Mouse (Mus musculus) CH12.LX (cell line): ENCODE results near the gene Supt3. TPM values are rescaled to one million over a fixed set of nuclear protein-coding genes. Genes with fewer than 3 reads are reported as not detected.

Source experiments
- DNase-seq: peaks from one replicate; pipeline ENCODE4 v3.0.0-alpha.2; 2013; ENCODE audit errors: extremely low read depth
- H3K27ac ChIP-seq: 2 replicates; pipeline ENCODE4 v1.5.1; 2012; ENCODE audit warnings: low read depth, mild to moderate bottlenecking, control low read depth, moderate library complexity; ENCODE audit not compliant: insufficient read depth
- H3K27me3 ChIP-seq: replicated peaks from 2 replicates; pipeline ENCODE3; 2012; ENCODE audit warnings: inconsistent platforms
- H3K36me3 ChIP-seq, 2 experiments: replicated peaks in 1 of 2; 2 replicates each; pipeline versions ENCODE3 to v1.6.1; 2012; ENCODE audit warnings: inconsistent platforms in 1 of 2, low read length in 1 of 2, mild to moderate bottlenecking in 1 of 2, mixed read lengths in 1 of 2, moderate library complexity in 1 of 2; ENCODE audit not compliant: control insufficient read depth in 1 of 2, insufficient read depth in 1 of 2
- H3K4me1 ChIP-seq, 2 experiments: 2 replicates each; pipeline ENCODE4 v1.6.1; 2012; ENCODE audit warnings: inconsistent platforms in 1 of 2, moderate library complexity in 1 of 2; ENCODE audit not compliant: insufficient read depth in 2 of 2, control insufficient read depth in 1 of 2
- H3K4me2 ChIP-seq: 2 replicates; pipeline ENCODE4 v1.6.1; 2012; ENCODE audit warnings: low read depth, mild to moderate bottlenecking, control low read depth; ENCODE audit not compliant: poor library complexity, insufficient read depth, severe bottlenecking
- H3K4me3 ChIP-seq, 3 experiments: fragments of 150-350 bp in 1 of 3; sonication (generic) in 1 of 3; replicated peaks in 1 of 3; 2 replicates each; pipeline versions ENCODE3 to v1.5.1; 2011 to 2012; ENCODE audit warnings: low read depth in 2 of 3, low read length in 2 of 3, mild to moderate bottlenecking in 2 of 3, moderate library complexity in 2 of 3, control low read depth in 1 of 3, improper control_type of control experiment in 1 of 3, inconsistent platforms in 1 of 3, mixed read lengths in 1 of 3; ENCODE audit not compliant: poor library complexity in 1 of 3
- H3K79me2 ChIP-seq: replicated peaks from 2 replicates; pipeline ENCODE4 v1.6.1; 2012; ENCODE audit warnings: mild to moderate bottlenecking, moderate library complexity; ENCODE audit not compliant: control insufficient read depth, poor library complexity, insufficient read depth, severe bottlenecking; ENCODE audit errors: extremely low read depth
- H3K9ac ChIP-seq: 2 replicates; pipeline ENCODE4 v1.6.1; 2012; ENCODE audit warnings: low read depth, mild to moderate bottlenecking, control low read depth, moderate library complexity; ENCODE audit not compliant: insufficient read depth
- H3K9me3 ChIP-seq: replicated peaks from 2 replicates; pipeline ENCODE3; 2012; ENCODE audit warnings: low read length, inconsistent platforms, mixed read lengths
- BHLHE40 ChIP-seq: IDR thresholded peaks from 2 replicates; pipeline ENCODE4 v1.6.1; 2011; ENCODE audit warnings: mild to moderate bottlenecking, low read depth, low read length, improper control_type of control experiment
- CHD2 ChIP-seq: IDR thresholded peaks from 2 replicates; pipeline ENCODE4 v1.6.1; 2011; ENCODE audit warnings: low read length, improper control_type of control experiment
- CTCF ChIP-seq, 2 experiments: IDR thresholded peaks in 1 of 2; conservative IDR thresholded peaks in 1 of 2; 2 replicates each; pipeline ENCODE4 v1.5.1; 2011 to 2012; ENCODE audit warnings: low read depth in 2 of 2, low read length in 2 of 2, improper control_type of control experiment in 1 of 2, inconsistent platforms in 1 of 2, mild to moderate bottlenecking in 1 of 2, moderate library complexity in 1 of 2
- E2F4 ChIP-seq: IDR thresholded peaks from 2 replicates; pipeline ENCODE4 v1.6.1; 2011; ENCODE audit warnings: low read depth, low read length, improper control_type of control experiment; ENCODE audit not compliant: insufficient replicate concordance
- ELF1 ChIP-seq: IDR thresholded peaks from 2 replicates; pipeline ENCODE4 v1.6.1; 2014; ENCODE audit warnings: low read depth, mild to moderate bottlenecking, inconsistent platforms, low read length, improper control_type of control experiment
- EP300 ChIP-seq: IDR thresholded peaks from 2 replicates; pipeline ENCODE4 v1.6.1; 2011; ENCODE audit warnings: low read length, improper control_type of control experiment
- GABPA ChIP-seq: IDR thresholded peaks from 2 replicates; pipeline ENCODE4 v1.6.1; 2012; ENCODE audit warnings: low read depth, low read length, improper control_type of control experiment, inconsistent platforms; ENCODE audit not compliant: insufficient replicate concordance
- HCFC1 ChIP-seq: IDR thresholded peaks from 2 replicates; pipeline ENCODE4 v1.6.1; 2012; ENCODE audit warnings: low read depth, mild to moderate bottlenecking, inconsistent platforms, low read length, improper control_type of control experiment
- JUN ChIP-seq: IDR thresholded peaks from 2 replicates; pipeline ENCODE4 v1.6.1; 2011; ENCODE audit warnings: low read depth, mild to moderate bottlenecking, low read length, improper control_type of control experiment, moderate library complexity; ENCODE audit not compliant: insufficient read depth
- JUND ChIP-seq: conservative IDR thresholded peaks from 2 replicates; pipeline ENCODE4 v1.6.1; 2011; ENCODE audit warnings: low read depth, low read length, improper control_type of control experiment
- KAT2A ChIP-seq: IDR thresholded peaks from 2 replicates; pipeline ENCODE4 v1.6.1; 2012; ENCODE audit warnings: low read length, improper control_type of control experiment, inconsistent platforms; ENCODE audit not compliant: insufficient replicate concordance
- MAX ChIP-seq: IDR thresholded peaks from 2 replicates; pipeline ENCODE4 v1.6.1; 2011; ENCODE audit warnings: low read length, improper control_type of control experiment
- MAZ ChIP-seq: IDR thresholded peaks from 2 replicates; pipeline ENCODE4 v1.6.1; 2012; ENCODE audit warnings: low read depth, mild to moderate bottlenecking, inconsistent platforms, low read length, improper control_type of control experiment, moderate library complexity
- MEF2A ChIP-seq: IDR thresholded peaks from 2 replicates; pipeline ENCODE4 v1.6.1; 2014; ENCODE audit warnings: low read depth, mild to moderate bottlenecking, inconsistent platforms, low read length, improper control_type of control experiment, borderline replicate concordance
- MXI1 ChIP-seq: IDR thresholded peaks from 2 replicates; pipeline ENCODE4 v1.6.1; 2011; ENCODE audit warnings: mild to moderate bottlenecking, low read depth, low read length, improper control_type of control experiment
- NELFE ChIP-seq: IDR thresholded peaks from 2 replicates; pipeline ENCODE4 v1.6.1; 2011; ENCODE audit warnings: low read depth, low read length, improper control_type of control experiment
- NRF1 ChIP-seq: IDR thresholded peaks from 2 replicates; pipeline ENCODE4 v1.6.1; 2014; ENCODE audit warnings: low read depth, mild to moderate bottlenecking, inconsistent platforms, low read length, improper control_type of control experiment, moderate library complexity
- PAX5 ChIP-seq: IDR thresholded peaks from 2 replicates; pipeline ENCODE4 v1.6.1; 2012; ENCODE audit warnings: low read length, inconsistent platforms, mixed read lengths
- POLR2AphosphoS2 ChIP-seq: IDR thresholded peaks from 2 replicates; pipeline ENCODE4 v1.6.1; 2011; ENCODE audit warnings: low read depth, low read length, improper control_type of control experiment
- RAD21 ChIP-seq: IDR thresholded peaks from 2 replicates; pipeline ENCODE4 v1.6.1; 2011; ENCODE audit warnings: low read depth, mild to moderate bottlenecking, low read length, improper control_type of control experiment, moderate library complexity
- RCOR1 ChIP-seq: conservative IDR thresholded peaks from 2 replicates; pipeline ENCODE4 v1.6.1; 2012; ENCODE audit warnings: low read depth, mild to moderate bottlenecking, inconsistent platforms, low read length, improper control_type of control experiment
- TBP ChIP-seq: conservative IDR thresholded peaks from 2 replicates; pipeline ENCODE4 v1.6.1; 2011; ENCODE audit warnings: low read depth, low read length, improper control_type of control experiment
- UBTF ChIP-seq: IDR thresholded peaks from 2 replicates; pipeline ENCODE4 v1.6.1; 2012; ENCODE audit warnings: low read depth, mild to moderate bottlenecking, inconsistent platforms, low read length, improper control_type of control experiment, moderate library complexity
- USF1 ChIP-seq: IDR thresholded peaks from 2 replicates; pipeline ENCODE4 v1.6.1; 2014; ENCODE audit warnings: low read depth, mild to moderate bottlenecking, inconsistent platforms, low read length, improper control_type of control experiment
- USF2 ChIP-seq: conservative IDR thresholded peaks from 2 replicates; pipeline ENCODE4 v1.6.1; 2011; ENCODE audit warnings: low read depth, low read length, improper control_type of control experiment
- ZNF384 ChIP-seq: IDR thresholded peaks from 2 replicates; pipeline ENCODE4 v1.6.1; 2012; ENCODE audit warnings: low read depth, low read length, improper control_type of control experiment, inconsistent platforms
- dilution Hi-C: fragments of 300-500 bp; cut with MboI; formaldehyde crosslinking; loops from 2 replicates; pipeline ENCODE4 v1.14.3; 2020; ENCODE audit warnings: low sequenced_read_pairs; ENCODE audit not compliant: extremely low pct_unique_long_range_greater_than_20kb, extremely low pct_ligation_motif_present
- in situ Hi-C: fragments of 300-500 bp; cut with MboI; formaldehyde crosslinking; loops from 3 replicates; pipeline ENCODE4 v1.14.3; 2019; ENCODE audit warnings: low sequenced_read_pairs, low pct_ligation_motif_present, low pct_unique_long_range_greater_than_20kb, mixed read lengths
- polyA plus RNA-seq: library from polyadenylated mRNA; unstranded; fragments of >175 nt; gene quantifications from 2 replicates; pipeline ENCODE4 v1.2.1, GENCODE M21; 2012; ENCODE audit warnings: low read depth; ENCODE audit not compliant: insufficient read length
- total RNA-seq, 2 experiments: library from RNA; depleted of rRNA; stranded (reverse); fragments of 300-350 nt in 1 of 2; fragments of >200 nt in 1 of 2; gene quantifications; 2 replicates each; pipeline ENCODE4 v1.2.3; 2012 to 2014

The Supt3 gene
- total and polyA plus RNA-seq, 3 experiments: 8.3 to 22.7 (median 13.1) TPM

DNA sequence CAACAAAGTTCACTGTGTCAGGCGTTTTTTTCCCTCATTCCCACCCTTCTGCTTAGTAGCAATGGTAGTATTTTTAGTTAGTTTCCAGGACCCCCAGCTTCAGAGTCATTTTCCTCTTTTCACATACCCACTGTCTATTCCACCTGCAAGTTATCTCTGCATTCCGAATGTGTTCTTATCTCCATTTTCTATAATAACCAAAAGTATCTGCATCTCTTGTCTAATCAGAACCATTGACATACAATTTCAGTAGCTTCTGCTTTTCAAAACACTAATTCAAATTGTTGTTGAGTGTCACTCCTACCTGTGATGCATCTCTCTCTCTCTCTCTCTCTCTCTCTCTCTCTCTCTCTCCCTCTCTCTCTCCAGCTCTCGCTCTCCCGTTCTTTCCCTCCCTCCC, 3.4 kb downstream of the Supt3 start:
- H3K79me2 ChIP-seq: no peaks in the 10 kb centered on the region; the same call in none of the 2 replicates
- DNase-seq: no peak
- in situ Hi-C loops (no loop called here), dilution Hi-C loops (no loop called here)
- no peaks in the 10 kb centered on the region for H3K27me3 ChIP-seq
- no peak overlapping the region for H3K27ac ChIP-seq
- no peak overlapping the region for H3K4me3 ChIP-seq
- no peak overlapping the region for H3K4me2 ChIP-seq
- no peaks in the 10 kb centered on the region for H3K36me3 ChIP-seq
- H3K9me3 ChIP-seq: no peaks in the 10 kb centered on the region
- no peak overlapping the region for H3K9ac ChIP-seq
- TF ChIP-seq CHD2 (no peak), MXI1 (no peak), POLR2AphosphoS2 (no peak), USF2 (no peak), KAT2A (no peak), JUND (no peak), PAX5 (no peak), USF1 (no peak), CTCF (conservative IDR thresholded peaks at IDR 0.05 in 1 of 2, IDR thresholded peaks at IDR 0.05 in 1 of 2; ENCODE audit: low read depth in 2 of 2, low read length in 2 of 2) (no peak), RCOR1 (no peak), TBP (no peak), EP300 (no peak), BHLHE40 (no peak), NRF1 (no peak), UBTF (no peak)
- peaks cover 0 to 19% of the 10 kb centered on the region in 2 experiments; a peak in 2 of 4 replicates for H3K4me1 ChIP-seq

DNA sequence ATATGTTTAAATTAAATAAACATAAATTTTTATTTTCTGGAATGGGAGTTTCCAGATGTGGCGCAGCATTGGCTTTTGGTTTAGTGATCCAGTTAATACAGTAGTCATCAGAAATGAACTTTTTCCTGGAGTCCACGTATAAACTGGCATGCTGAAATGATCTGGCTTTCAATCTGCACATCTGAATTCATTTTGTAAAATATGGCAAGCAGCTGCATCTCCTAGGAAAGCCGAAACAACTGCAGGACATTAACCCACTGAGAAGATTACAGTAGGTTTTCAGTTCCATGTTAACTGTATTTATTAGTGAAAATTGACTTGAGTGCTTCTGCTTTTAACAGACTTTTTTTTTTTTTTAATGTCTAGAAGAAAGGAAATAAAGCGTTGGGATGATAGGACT, 5.4 kb downstream of the Supt3 start:
- dilution Hi-C loops: no loop called here
- Histone ChIP-seq H3K27ac (no peak overlapping the region), H3K27me3 (no peaks in the 10 kb centered on the region), H3K9me3 (no peaks in the 10 kb centered on the region), H3K4me1 (peaks cover 0 to 19% of the 10 kb centered on the region in 2 experiments; a peak in 2 of 4 replicates), H3K9ac (no peak overlapping the region), H3K36me3 (peaks cover 0 to 2% of the 10 kb centered on the region in 2 experiments), H3K79me2 (no peaks in the 10 kb centered on the region; the same call in none of the 2 replicates), H3K4me3 (no peak overlapping the region), H3K4me2 (no peak overlapping the region)
- in situ Hi-C loops: no loop called here
- TF ChIP-seq JUN: no peak
- no peak for TF ChIP-seq ZNF384
- no peak for TF ChIP-seq JUND
- no peak for TF ChIP-seq PAX5
- no peak for TF ChIP-seq HCFC1
- no peak for TF ChIP-seq MAZ
- TF ChIP-seq MXI1: no peak
- TF ChIP-seq MEF2A: no peak
- no peak for TF ChIP-seq RCOR1
- no peak for TF ChIP-seq E2F4
- TF ChIP-seq KAT2A: no peak
- TF ChIP-seq MAX: no peak
- TF ChIP-seq CTCF (conservative IDR thresholded peaks at IDR 0.05 in 1 of 2, IDR thresholded peaks at IDR 0.05 in 1 of 2; ENCODE audit: low read depth in 2 of 2, low read length in 2 of 2): no peak
- TF ChIP-seq RAD21: no peak
- no peak for TF ChIP-seq ELF1
- no peak for TF ChIP-seq NRF1
- no peak for TF ChIP-seq UBTF
- TF ChIP-seq BHLHE40: no peak
- no peak for TF ChIP-seq GABPA
- TF ChIP-seq NELFE: no peak
- no peak for DNase-seq
